Mouse (Mus musculus): Measurements from ENCODE around the gene Mpzl1. TPM values are rescaled to one million over a fixed set of nuclear protein-coding genes. Genes with fewer than 3 reads are reported as not detected.
"Not testable (repeated sequence)": the region's sequence is repeated elsewhere in the genome, so short reads cannot be mapped to it uniquely, and the experiment has no call there.

Gene Mpzl1
- under 1 TPM in 2 of 3 experiments, not detected in 1; 0.70 to 0.77 TPM for polyA plus RNA-seq (2017; shearing (Covaris generic))

- peak; percentile 100 for ATAC-seq
These were observed at the start of gene Mpzl1 for GRCm38 (mm10) chr1:165634151-165634884. Gene Mpzl1 (minus strand): TSS chr1:165634538.

GRCm38 (mm10) chr1:165682056-165682853 is 47.9 kb upstream of the Mpzl1 start:
- ATAC-seq: peak; percentile 72

- no peak for ATAC-seq
These were observed 46.9 kb upstream of the Mpzl1 start for GRCm38 (mm10) chr1:165681045-165681794.

GRCm38 (mm10) chr1:165680086-165680485 is 45.7 kb upstream of the Mpzl1 start:
- not testable (repeated sequence) for ATAC-seq

- no peak for ATAC-seq
These were observed 45.3 kb upstream of the Mpzl1 start for GRCm38 (mm10) chr1:165679618-165679997.

GRCm38 (mm10) chr1:165678861-165679617 is 44.7 kb upstream of the Mpzl1 start:
- no peak for ATAC-seq

- ATAC-seq: no peak
These were observed 43.2 kb upstream of the Mpzl1 start for GRCm38 (mm10) chr1:165677558-165677957.

GRCm38 (mm10) chr1:165676993-165677392 is 42.7 kb upstream of the Mpzl1 start:
- ATAC-seq: no peak

- no peak for ATAC-seq
These were observed 40.8 kb upstream of the Mpzl1 start for GRCm38 (mm10) chr1:165675167-165675566.

- ATAC-seq: no peak
These were observed 38.0 kb upstream of the Mpzl1 start for GRCm38 (mm10) chr1:165672355-165672754.

GRCm38 (mm10) chr1:165670056-165670455 is 35.7 kb upstream of the Mpzl1 start:
- ATAC-seq: no peak

GRCm38 (mm10) chr1:165668904-165669303 is 34.6 kb upstream of the Mpzl1 start:
- ATAC-seq: peak; percentile 50

- no peak for ATAC-seq
These were observed 33.0 kb upstream of the Mpzl1 start for GRCm38 (mm10) chr1:165667380-165667779.

GRCm38 (mm10) chr1:165666944-165667343 is 32.6 kb upstream of the Mpzl1 start:
- ATAC-seq: no peak

GRCm38 (mm10) chr1:165665758-165666157 is 31.4 kb upstream of the Mpzl1 start:
- no peak for ATAC-seq

GRCm38 (mm10) chr1:165663277-165663676 is 28.9 kb upstream of the Mpzl1 start:
- no peak for ATAC-seq

GRCm38 (mm10) chr1:165662426-165663192 is 28.3 kb upstream of the Mpzl1 start:
- ATAC-seq: no peak

GRCm38 (mm10) chr1:165661725-165662124 is 27.4 kb upstream of the Mpzl1 start:
- ATAC-seq: no peak

GRCm38 (mm10) chr1:165661191-165661590 is 26.9 kb upstream of the Mpzl1 start:
- ATAC-seq: peak; percentile 9

GRCm38 (mm10) chr1:165660774-165661173 is 26.4 kb upstream of the Mpzl1 start:
- peak; percentile 64 for ATAC-seq

- ATAC-seq: peak; percentile 55
These were observed 24.3 kb upstream of the Mpzl1 start for GRCm38 (mm10) chr1:165658602-165659001.

Measured in inflammation-experienced regulatory T-cells, adult 6 months (primary cell).